Mouse (Mus musculus) liver, embryonic 13.5 days (tissue): ENCODE measurements around the gene Gm10912. TPM values are rescaled to one million over a fixed set of nuclear protein-coding genes. Genes with fewer than 3 reads are reported as not detected.
"Not testable (repeated sequence)": the region's sequence is repeated elsewhere in the genome, so short reads cannot be mapped to it uniquely, and the experiment has no call there.

Experiments
- ATAC-seq: fragments of 200-750 bp; cut with Nextera tagmentation; 2 replicates; pipeline ENCODE4 v1.8.0; 2017; ENCODE audit warnings: low read depth, mild to moderate bottlenecking, moderate number of reproducible peaks, moderate library complexity
- DNase-seq: peaks from one replicate; pipeline ENCODE4 v3.0.0; 2022
- H3K27ac ChIP-seq: fragments of 300-500 bp; sonication (generic); 2 replicates; pipeline ENCODE4 v1.5.1; 2015; ENCODE audit warnings: moderate library complexity, mild to moderate bottlenecking, inconsistent platforms
- H3K27me3 ChIP-seq: fragments of 300-500 bp; sonication (generic); 2 replicates; pipeline ENCODE4 v1.6.1; 2015; ENCODE audit warnings: mild to moderate bottlenecking, inconsistent platforms
- H3K36me3 ChIP-seq: fragments of 300-500 bp; sonication (generic); 2 replicates; pipeline ENCODE4 v1.6.1; 2015; ENCODE audit warnings: mild to moderate bottlenecking, inconsistent platforms
- H3K4me1 ChIP-seq: fragments of 300-500 bp; sonication (generic); replicated peaks from 2 replicates; pipeline ENCODE4 v1.6.1; 2015; ENCODE audit warnings: inconsistent platforms
- H3K4me2 ChIP-seq: fragments of 300-500 bp; sonication (generic); 2 replicates; pipeline ENCODE4 v1.6.1; 2015; ENCODE audit warnings: inconsistent platforms, mild to moderate bottlenecking, moderate library complexity
- H3K4me3 ChIP-seq: fragments of 300-500 bp; sonication (generic); replicated peaks from 2 replicates; pipeline ENCODE4 v1.5.1; 2015; ENCODE audit warnings: mild to moderate bottlenecking, inconsistent platforms
- H3K9ac ChIP-seq: fragments of 300-500 bp; sonication (generic); 2 replicates; pipeline ENCODE4 v1.6.1; 2015; ENCODE audit warnings: mild to moderate bottlenecking, inconsistent platforms
- H3K9me3 ChIP-seq: fragments of 300-500 bp; sonication (generic); replicated peaks from 2 replicates; pipeline ENCODE4 v1.6.1; 2016; ENCODE audit warnings: inconsistent platforms
- WGBS: fragments of 180-500 bp; shearing (Covaris S2); methylation state at CpG from one replicate; pipeline ENCODE4 v1.1.7; 2015; ENCODE audit not compliant: insufficient replicate concordance; 5-methylcytosine and 5-hydroxymethylcytosine counted together
- polyA plus RNA-seq: library from polyadenylated mRNA; unstranded; fragments of >200 nt; fragmentation: Nextera tagmentation; extraction: Ambion mirVana; gene quantifications from 2 replicates; pipeline ENCODE4 v1.2.1, GENCODE M21; 2015

The Gm10912 gene
- polyA plus RNA-seq, 1 experiment from 2014 or later: 0.06 TPM

- not testable (repeated sequence) for H3K9me3 ChIP-seq, H3K36me3 ChIP-seq, H3K27me3 ChIP-seq, DNase-seq, ATAC-seq
- 82% methylated on average over 4 of the region's 4 CpGs for WGBS
- peak overlapping the region; percentile 75 for H3K4me2 ChIP-seq
- H3K4me1 ChIP-seq: peaks cover 87% of the 10 kb centered on the region
- H3K9ac ChIP-seq: peak overlapping the region; percentile 89
- H3K4me3 ChIP-seq: peak overlapping the region; percentile 72
- H3K27ac ChIP-seq: peak overlapping the region; percentile 97
Measured at GRCm38 (mm10) chr2:104097396-104097795, 31.8 kb downstream of the Gm10912 start.

- DNase-seq: peak; percentile 60
- H3K4me2 ChIP-seq: peak overlapping the region; percentile 75
- no peaks in the 10 kb centered on the region for H3K27me3 ChIP-seq
- H3K27ac ChIP-seq: peak overlapping the region; percentile 97
- peaks cover 13% of the 10 kb centered on the region; the same call in 1 of the 2 replicates for H3K36me3 ChIP-seq
- peak overlapping the region; percentile 61 for H3K9ac ChIP-seq
- 0% methylated on average over 3 of the region's 3 CpGs for WGBS
- peaks cover 87% of the 10 kb centered on the region for H3K4me1 ChIP-seq
- peak; percentile 90 for ATAC-seq
- peak overlapping the region; percentile 72 for H3K4me3 ChIP-seq
- H3K9me3 ChIP-seq: no peaks in the 10 kb centered on the region
Measured at GRCm38 (mm10) chr2:104098529-104099230, 33.1 kb downstream of the Gm10912 start.

GRCm38 (mm10) chr2:104099231-104099585, 33.6 kb downstream of the Gm10912 start:
- DNase-seq (no peak), ATAC-seq (no peak)
- Histone ChIP-seq H3K9ac (peak overlapping the region; percentile 61), H3K4me3 (peak overlapping the region; percentile 72), H3K9me3 (no peaks in the 10 kb centered on the region), H3K4me2 (peak overlapping the region; percentile 75), H3K27ac (peak overlapping the region; percentile 97), H3K27me3 (no peaks in the 10 kb centered on the region), H3K4me1 (peaks cover 87% of the 10 kb centered on the region), H3K36me3 (peaks cover 16% of the 10 kb centered on the region)
- 82% methylated on average over 2 of the region's 2 CpGs for WGBS

- peak overlapping the region; percentile 75 for H3K4me2 ChIP-seq
Measured at GRCm38 (mm10) chr2:104099946-104100345, 34.3 kb downstream of the Gm10912 start.

GRCm38 (mm10) chr2:104104800-104105199, 39.2 kb downstream of the Gm10912 start:
- ATAC-seq: no peak

More at GRCm38 (mm10) chr2:104099946-104100345, 34.3 kb downstream of the Gm10912 start:
- DNase-seq (no peak), ATAC-seq (no peak)
- H3K36me3 ChIP-seq: peaks cover 23% of the 10 kb centered on the region
- peaks cover 90% of the 10 kb centered on the region for H3K4me1 ChIP-seq
- no peaks in the 10 kb centered on the region for H3K27me3 ChIP-seq
- peak overlapping the region; percentile 97 for H3K27ac ChIP-seq
- peak overlapping the region; percentile 63 for H3K9ac ChIP-seq
- H3K4me3 ChIP-seq: peak overlapping the region; percentile 8
- 37% methylated on average over 1 of the region's 1 CpGs for WGBS
- H3K9me3 ChIP-seq: no peaks in the 10 kb centered on the region

GRCm38 (mm10) chr2:104109021-104109420, 43.4 kb downstream of the Gm10912 start:
- DNase-seq, H3K4me3 ChIP-seq, H3K27me3 ChIP-seq, H3K9me3 ChIP-seq, H3K4me2 ChIP-seq, ATAC-seq: not testable (repeated sequence)
- WGBS: 81% methylated on average over 2 of the region's 2 CpGs
- Histone ChIP-seq H3K9ac (0 out of 2 replicates have a peak overlapping the region, but pooled peaks have one; percentile 43), H3K36me3 (peaks cover 55% of the 10 kb centered on the region), H3K27ac (peak overlapping the region; percentile 59; the same call in 1 of the 2 replicates), H3K4me1 (peaks cover 55% of the 10 kb centered on the region)

More at GRCm38 (mm10) chr2:104104800-104105199, 39.2 kb downstream of the Gm10912 start:
- no peak overlapping the region for H3K4me3 ChIP-seq
- H3K27ac ChIP-seq: no peak overlapping the region
- WGBS: 71% methylated on average over 6 of the region's 6 CpGs
- H3K9ac ChIP-seq: no peak overlapping the region
- no peak overlapping the region for H3K4me2 ChIP-seq
- no peaks in the 10 kb centered on the region for H3K9me3 ChIP-seq
- peaks cover 87% of the 10 kb centered on the region for H3K4me1 ChIP-seq
- H3K36me3 ChIP-seq: peaks cover 45% of the 10 kb centered on the region
- no peak for DNase-seq
- no peaks in the 10 kb centered on the region for H3K27me3 ChIP-seq

GRCm38 (mm10) chr2:104109528-104109927, 43.9 kb downstream of the Gm10912 start:
- peak overlapping the region; percentile 59; the same call in 1 of the 2 replicates for H3K27ac ChIP-seq
- peaks cover 54% of the 10 kb centered on the region for H3K36me3 ChIP-seq
- ATAC-seq: peak; percentile 49

GRCm38 (mm10) chr2:104110031-104110430, 44.4 kb downstream of the Gm10912 start:
- WGBS: 72% methylated on average over 4 of the region's 4 CpGs
- no peaks in the 10 kb centered on the region for H3K27me3 ChIP-seq
- no peaks in the 10 kb centered on the region for H3K9me3 ChIP-seq
- no peak overlapping the region for H3K4me3 ChIP-seq
- peak overlapping the region; percentile 59 for H3K27ac ChIP-seq
- peaks cover 48% of the 10 kb centered on the region for H3K4me1 ChIP-seq
- peaks cover 55% of the 10 kb centered on the region for H3K36me3 ChIP-seq
- no peak overlapping the region for H3K4me2 ChIP-seq
- no peak for ATAC-seq
- no peak for DNase-seq
- no peak overlapping the region for H3K9ac ChIP-seq

More at GRCm38 (mm10) chr2:104109528-104109927, 43.9 kb downstream of the Gm10912 start:
- no peaks in the 10 kb centered on the region for H3K9me3 ChIP-seq
- H3K9ac ChIP-seq: peak overlapping the region; percentile 43; the same call in 1 of the 2 replicates
- H3K4me2 ChIP-seq: no peak overlapping the region
- WGBS: 17% methylated on average over 2 of the region's 2 CpGs
- no peak overlapping the region for H3K4me3 ChIP-seq
- H3K27me3 ChIP-seq: no peaks in the 10 kb centered on the region
- peaks cover 51% of the 10 kb centered on the region for H3K4me1 ChIP-seq
- no peak for DNase-seq

GRCm38 (mm10) chr2:104111170-104111797, 45.7 kb downstream of the Gm10912 start:
- not testable (repeated sequence) for H3K27me3 ChIP-seq, H3K4me2 ChIP-seq, H3K9me3 ChIP-seq, H3K27ac ChIP-seq, ATAC-seq, H3K9ac ChIP-seq, H3K4me3 ChIP-seq, DNase-seq
- Histone ChIP-seq H3K36me3 (peaks cover 48% of the 10 kb centered on the region), H3K4me1 (peaks cover 42% of the 10 kb centered on the region)
- no CpG with 5 or more reads among the region's 1 CpGs for WGBS

- not testable (repeated sequence) for H3K4me3 ChIP-seq, H3K27ac ChIP-seq, H3K9me3 ChIP-seq, H3K4me2 ChIP-seq, H3K27me3 ChIP-seq, H3K9ac ChIP-seq, DNase-seq
- ATAC-seq: peak; percentile 69
- H3K4me1 ChIP-seq: peaks cover 34% of the 10 kb centered on the region
- H3K36me3 ChIP-seq: peaks cover 51% of the 10 kb centered on the region
Measured at GRCm38 (mm10) chr2:104113563-104113962, 47.9 kb downstream of the Gm10912 start.

- Histone ChIP-seq H3K36me3 (peaks cover 47% of the 10 kb centered on the region), H3K27ac (no peak overlapping the region), H3K4me3 (no peak overlapping the region), H3K4me1 (peaks cover 37% of the 10 kb centered on the region), H3K9me3 (no peaks in the 10 kb centered on the region), H3K4me2 (no peak overlapping the region), H3K9ac (no peak overlapping the region), H3K27me3 (no peaks in the 10 kb centered on the region)
- 84% methylated on average over 3 of the region's 3 CpGs for WGBS
- ATAC-seq (no peak), DNase-seq (no peak)
Measured at GRCm38 (mm10) chr2:104114898-104115297, 49.3 kb downstream of the Gm10912 start.
